Mouse (Mus musculus) MEL (cell line): ENCODE data around the gene Palm3.
A peak's percentile ranks its signal among the peaks of the same experiment; 100 is the strongest.

ENCODE experiments used
- CTCF ChIP-seq, 3 experiments: IDR thresholded peaks in 2 of 3; conservative IDR thresholded peaks in 1 of 3; 2 replicates each; pipeline ENCODE4 v1.5.1; 2011 to 2012; ENCODE audit warnings: low read length in 3 of 3, low read depth in 2 of 3, mild to moderate bottlenecking in 2 of 3, improper control_type of control experiment in 1 of 3, inconsistent platforms in 1 of 3, mixed read lengths in 1 of 3, moderate library complexity in 1 of 3; ENCODE audit not compliant: control insufficient read depth in 1 of 3, insufficient read depth in 1 of 3, poor library complexity in 1 of 3, severe bottlenecking in 1 of 3
- E2F4 ChIP-seq: IDR thresholded peaks from 2 replicates; pipeline ENCODE4 v1.6.1; 2011; ENCODE audit warnings: low read depth, low read length, improper control_type of control experiment, borderline replicate concordance
- EP300 ChIP-seq, 2 experiments: IDR thresholded peaks; 2 replicates each; pipeline ENCODE4 v1.6.1; 2011; ENCODE audit warnings: improper control_type of control experiment in 2 of 2, low read length in 2 of 2, low read depth in 1 of 2, mild to moderate bottlenecking in 1 of 2
- POLR2A ChIP-seq, 2 experiments: IDR thresholded peaks; 2 replicates each; pipeline ENCODE4 v1.6.1; 2011 to 2012; ENCODE audit warnings: low read length in 2 of 2, mild to moderate bottlenecking in 2 of 2, control low read depth in 1 of 2, improper control_type of control experiment in 1 of 2, low read depth in 1 of 2, moderate library complexity in 1 of 2; ENCODE audit not compliant: control insufficient read depth in 1 of 2, insufficient read depth in 1 of 2, poor library complexity in 1 of 2
- POLR2AphosphoS2 ChIP-seq: IDR thresholded peaks from 2 replicates; pipeline ENCODE4 v1.6.1; 2011; ENCODE audit warnings: low read length, improper control_type of control experiment
- UBTF ChIP-seq: IDR thresholded peaks from 2 replicates; pipeline ENCODE4 v1.6.1; 2012; ENCODE audit warnings: low read depth, mild to moderate bottlenecking, inconsistent platforms, low read length, improper control_type of control experiment, moderate library complexity, borderline replicate concordance; ENCODE audit not compliant: insufficient read depth
- ZC3H11A ChIP-seq: IDR thresholded peaks from 2 replicates; pipeline ENCODE4 v1.6.1; 2012; ENCODE audit warnings: low read depth, mild to moderate bottlenecking, inconsistent platforms, low read length, improper control_type of control experiment

DNA sequence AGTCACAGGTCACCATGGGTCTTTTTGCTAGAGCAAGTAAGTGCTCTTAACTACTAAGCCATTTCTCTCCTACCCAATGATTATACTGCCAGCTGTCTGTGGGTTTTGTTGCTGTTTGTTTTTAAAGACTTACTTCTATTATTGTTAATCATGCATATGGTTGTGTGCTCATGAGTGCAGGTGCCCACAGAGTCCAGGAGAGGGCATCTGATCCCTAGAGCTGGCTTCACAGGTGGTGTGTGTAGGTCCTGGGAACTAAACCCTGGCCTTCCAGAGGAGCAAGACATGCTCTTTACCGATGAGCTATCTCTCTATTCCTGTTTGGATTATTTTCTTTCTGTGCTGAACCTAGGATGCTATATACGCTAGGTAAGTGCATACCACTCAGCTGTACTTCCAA lies 38.0 kb downstream of the Palm3 start:
- no peak for TF ChIP-seq POLR2A (IDR thresholded peaks at IDR 0.05; ENCODE audit: control insufficient read depth in 1 of 2, insufficient read depth in 1 of 2, low read depth in 1 of 2, low read length in 2 of 2, poor library complexity in 1 of 2)
- TF ChIP-seq CTCF (IDR thresholded peaks at IDR 0.05 in 2 of 3, conservative IDR thresholded peaks at IDR 0.05 in 1 of 3; ENCODE audit: control insufficient read depth in 1 of 3, insufficient read depth in 1 of 3, low read depth in 2 of 3, low read length in 3 of 3, poor library complexity in 1 of 3, severe bottlenecking in 1 of 3): peak in 2 of 3 experiments; percentile 13 to 29; a peak in 2 of 6 replicates
- TF ChIP-seq POLR2AphosphoS2: no peak
- TF ChIP-seq UBTF: no peak
- no peak for TF ChIP-seq ZC3H11A
- TF ChIP-seq EP300 (IDR thresholded peaks at IDR 0.05; ENCODE audit: low read depth in 1 of 2, low read length in 2 of 2): no peak
- TF ChIP-seq E2F4: no peak
